Mouse (Mus musculus) limb, embryonic 10.5 days (tissue): Measurements from ENCODE around the gene 9230102O04Rik. TPM values are rescaled to one million over a fixed set of nuclear protein-coding genes. Genes with fewer than 3 reads are reported as not detected.
A peak's percentile ranks its signal among the peaks of the same experiment; 100 is the strongest.

ENCODE experiments used
- DNase-seq: peaks from one replicate; pipeline ENCODE4 v3.0.0-alpha.2; 2017; ENCODE audit warnings: low spot score
- H3K27ac ChIP-seq: fragments of 300-500 bp; sonication (generic); 2 replicates; pipeline ENCODE4 v1.5.1; 2016; ENCODE audit warnings: mild to moderate bottlenecking
- H3K27me3 ChIP-seq: fragments of 300-500 bp; sonication (generic); 2 replicates; pipeline ENCODE4 v1.6.1; 2016; ENCODE audit warnings: low read depth, mild to moderate bottlenecking; ENCODE audit not compliant: poor library complexity, severe bottlenecking
- H3K36me3 ChIP-seq: fragments of 300-500 bp; sonication (generic); 2 replicates; pipeline ENCODE4 v1.6.1; 2016; ENCODE audit warnings: mild to moderate bottlenecking, moderate library complexity
- H3K4me1 ChIP-seq: fragments of 300-500 bp; sonication (generic); 2 replicates; pipeline ENCODE4 v1.6.1; 2016
- H3K4me3 ChIP-seq: fragments of 300-500 bp; sonication (generic); 2 replicates; pipeline ENCODE4 v1.5.1; 2016; ENCODE audit warnings: mild to moderate bottlenecking, moderate library complexity
- H3K9me3 ChIP-seq: fragments of 300-500 bp; sonication (generic); replicated peaks from 2 replicates; pipeline ENCODE4 v1.6.1; 2016; ENCODE audit warnings: mild to moderate bottlenecking
- WGBS: fragments of 180-500 bp; shearing (Covaris S2); methylation state at CpG from one replicate; pipeline ENCODE4 v1.1.7; 2016; 5-methylcytosine and 5-hydroxymethylcytosine counted together
- polyA plus RNA-seq: library from polyadenylated mRNA; unstranded; fragments of >200 nt; fragmentation: Nextera tagmentation; extraction: Ambion mirVana; gene quantifications from 2 replicates; pipeline ENCODE4 v1.2.1, GENCODE M21; 2016

9230102O04Rik gene
- polyA plus RNA-seq, 1 experiment from 2014 or later, result 0.39 TPM

DNA sequence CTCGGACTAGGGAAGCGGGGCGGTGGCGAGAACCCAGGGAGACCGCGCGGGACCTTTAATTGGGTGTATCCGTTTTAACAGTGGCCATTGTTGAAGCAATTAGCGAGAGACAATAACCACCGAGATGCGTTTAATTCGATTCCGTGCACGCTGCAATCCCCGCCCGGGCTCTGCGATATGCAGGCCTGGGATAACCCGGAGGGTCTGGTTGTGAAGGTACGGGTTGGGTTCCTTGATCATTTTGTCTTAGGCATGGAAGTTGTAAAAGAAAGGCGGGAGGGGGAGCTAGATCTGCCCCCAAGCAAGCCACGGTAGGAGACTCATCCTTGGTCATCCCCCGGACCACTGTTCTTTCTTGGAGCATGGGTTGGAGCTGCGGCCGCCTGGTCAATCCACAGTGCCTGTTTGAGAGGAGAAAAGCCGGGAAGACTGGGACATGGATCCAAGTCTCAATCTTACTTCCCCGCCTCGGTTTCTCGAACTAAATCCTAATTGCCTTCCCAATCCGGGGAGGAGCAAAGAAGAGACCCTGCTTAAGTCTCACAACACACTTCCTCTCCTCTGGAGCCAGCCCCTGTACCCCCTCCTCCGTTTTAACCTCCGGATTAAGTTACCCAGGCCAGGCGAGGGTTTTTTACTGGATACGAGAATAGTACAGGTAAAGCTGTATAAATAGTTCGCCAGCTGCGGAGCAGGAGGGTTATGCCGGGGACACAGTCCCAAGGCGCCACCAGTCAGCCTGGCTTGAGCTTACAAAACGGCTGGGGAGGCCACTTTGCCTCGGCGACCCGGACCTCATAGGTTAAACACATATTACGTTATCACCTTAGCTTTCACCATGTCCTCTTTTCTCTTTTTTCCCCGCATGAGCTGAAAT is 6.2 kb downstream of the 9230102O04Rik start:
- peaks cover 90% of the 10 kb centered on the region for H3K27me3 ChIP-seq
- H3K9me3 ChIP-seq, result no peaks in the 10 kb centered on the region
- peak overlapping the region; percentile 58 for H3K4me3 ChIP-seq
- peak; percentile 73 for DNase-seq
- no peaks in the 10 kb centered on the region for H3K36me3 ChIP-seq
- H3K27ac ChIP-seq, result peak overlapping the region; percentile 25; the same call in 1 of the 2 replicates
- H3K4me1 ChIP-seq, result peaks cover 57% of the 10 kb centered on the region
- under 1% methylated on average over 43 of the region's 43 CpGs for WGBS

DNA sequence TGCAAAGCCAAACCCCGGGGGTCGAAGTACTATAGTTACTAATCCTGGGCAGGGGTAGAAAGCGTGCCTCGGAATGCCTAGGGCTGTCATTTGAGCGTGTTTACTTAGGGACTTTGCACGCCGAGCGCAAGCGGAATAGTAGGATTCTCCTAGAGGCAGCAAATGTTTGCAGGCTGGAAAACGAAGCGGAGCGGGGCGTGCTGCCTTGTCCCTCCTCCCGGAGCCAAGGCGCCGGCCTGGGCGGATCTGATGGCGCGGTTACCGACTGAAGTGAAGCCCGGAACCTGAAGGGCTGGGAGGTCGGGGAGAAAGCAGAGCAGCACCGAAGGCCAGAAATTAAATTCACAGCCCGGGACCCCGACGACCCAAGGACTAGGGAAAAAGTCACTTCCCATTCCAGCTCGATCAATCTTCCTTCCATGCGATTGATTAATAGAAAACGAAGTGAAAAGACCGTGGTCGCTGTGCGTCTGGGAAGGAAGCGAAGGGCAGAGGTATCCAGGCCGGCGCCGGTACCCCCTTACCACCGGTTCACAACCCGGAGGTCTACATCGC is 6.9 kb downstream of the 9230102O04Rik start:
- Histone ChIP-seq H3K27ac (peak overlapping the region; percentile 86; the same call in 1 of the 2 replicates), H3K9me3 (no peaks in the 10 kb centered on the region), H3K27me3 (peaks cover 89% of the 10 kb centered on the region), H3K36me3 (no peaks in the 10 kb centered on the region), H3K4me1 (peaks cover 58% of the 10 kb centered on the region), H3K4me3 (peak overlapping the region; percentile 58)
- under 1% methylated on average over 39 of the region's 39 CpGs for WGBS
- peak; percentile 69 for DNase-seq

DNA sequence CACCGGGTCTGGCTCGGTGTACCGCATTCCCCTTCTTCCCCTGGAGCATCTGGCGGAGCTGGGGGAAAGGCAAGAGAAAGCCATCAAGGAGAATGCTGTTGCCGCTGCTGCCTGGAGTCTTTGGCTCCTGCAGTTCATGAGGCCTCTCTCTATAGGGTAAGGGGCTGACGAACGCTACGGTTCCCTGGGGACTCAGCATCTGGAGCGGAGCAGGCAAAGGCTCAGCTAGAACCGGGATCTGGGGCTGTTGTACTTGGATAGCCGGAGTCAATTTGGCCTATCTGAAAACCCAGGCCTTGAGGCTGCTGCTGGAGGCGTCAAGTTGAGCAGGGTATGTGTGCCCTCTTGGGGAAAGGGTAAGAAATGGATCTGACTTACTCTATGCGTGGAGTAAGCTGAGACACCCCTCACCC is 7.7 kb downstream of the 9230102O04Rik start:
- no peaks in the 10 kb centered on the region for H3K9me3 ChIP-seq
- peak overlapping the region; percentile 58 for H3K4me3 ChIP-seq
- no peak for DNase-seq
- H3K27ac ChIP-seq, result peak overlapping the region; percentile 86
- H3K36me3 ChIP-seq, result no peaks in the 10 kb centered on the region
- H3K4me1 ChIP-seq, result peaks cover 66% of the 10 kb centered on the region
- peaks cover 89% of the 10 kb centered on the region for H3K27me3 ChIP-seq
- WGBS, result 1% methylated on average over 13 of the region's 13 CpGs

DNA sequence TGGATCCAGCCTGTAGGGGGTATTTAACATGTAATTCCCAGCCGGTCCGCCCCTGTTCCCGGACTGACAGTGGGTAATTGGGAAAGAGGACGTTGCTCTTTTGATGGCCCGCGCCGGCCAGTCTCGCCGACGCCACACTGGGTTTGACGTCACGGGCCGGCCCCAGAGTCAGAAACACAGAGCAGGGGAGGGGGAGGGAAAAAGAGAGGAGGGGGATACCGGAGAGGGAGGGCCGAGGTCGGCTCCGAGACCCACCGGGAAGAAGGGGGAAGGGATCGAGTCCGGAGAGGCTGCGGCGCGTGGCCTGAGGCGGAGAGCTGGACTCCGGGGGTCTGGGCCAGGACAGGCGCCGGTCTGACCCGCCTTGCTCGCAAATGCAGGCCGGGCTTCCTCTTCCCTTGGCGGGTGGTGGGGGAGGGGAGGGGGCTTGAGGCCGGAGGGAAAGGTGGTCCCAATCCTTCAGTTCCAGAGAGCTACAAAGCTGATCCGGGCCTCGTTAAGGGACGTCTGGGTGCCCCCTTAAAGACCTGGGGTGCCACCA is 8.2 kb downstream of the 9230102O04Rik start, which contains the start of gene 4930412O13Rik:
4930412O13Rik (plus strand) TSS at position 202 of the 541 bp plus-strand sequence.
- H3K36me3 ChIP-seq, result no peaks in the 10 kb centered on the region
- H3K27ac ChIP-seq, result peak within 1 kb of the TSS; percentile 86
- DNase-seq, result peak; percentile 81
- under 1% methylated on average over 34 of the region's 35 CpGs for WGBS
- peaks cover 66% of the 10 kb centered on the region for H3K4me1 ChIP-seq
- H3K27me3 ChIP-seq, result peaks cover 89% of the 10 kb centered on the region
- H3K4me3 ChIP-seq, result peak within 1 kb of the TSS; percentile 58
- no peaks in the 10 kb centered on the region for H3K9me3 ChIP-seq

DNA sequence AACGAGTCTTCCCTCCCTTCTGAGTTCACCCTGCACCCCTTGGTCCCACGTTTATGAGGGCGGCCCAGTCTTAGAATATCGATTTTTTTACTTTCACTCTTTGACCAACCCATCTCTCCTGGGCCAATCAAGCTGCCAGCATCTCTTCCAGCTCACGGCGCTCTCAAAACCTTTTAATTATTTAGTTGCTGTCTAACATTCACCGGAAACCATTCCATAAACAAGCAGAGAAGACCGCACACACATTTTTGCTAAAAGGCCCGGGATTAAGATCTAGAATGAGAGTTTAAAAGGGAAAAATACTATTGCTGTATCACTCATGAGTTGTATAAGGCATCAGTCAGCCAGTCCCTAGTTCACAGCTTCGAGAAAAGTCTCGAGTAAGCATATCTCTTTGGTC is 9.1 kb downstream of the 9230102O04Rik start:
- peaks cover 89% of the 10 kb centered on the region for H3K27me3 ChIP-seq

DNA sequence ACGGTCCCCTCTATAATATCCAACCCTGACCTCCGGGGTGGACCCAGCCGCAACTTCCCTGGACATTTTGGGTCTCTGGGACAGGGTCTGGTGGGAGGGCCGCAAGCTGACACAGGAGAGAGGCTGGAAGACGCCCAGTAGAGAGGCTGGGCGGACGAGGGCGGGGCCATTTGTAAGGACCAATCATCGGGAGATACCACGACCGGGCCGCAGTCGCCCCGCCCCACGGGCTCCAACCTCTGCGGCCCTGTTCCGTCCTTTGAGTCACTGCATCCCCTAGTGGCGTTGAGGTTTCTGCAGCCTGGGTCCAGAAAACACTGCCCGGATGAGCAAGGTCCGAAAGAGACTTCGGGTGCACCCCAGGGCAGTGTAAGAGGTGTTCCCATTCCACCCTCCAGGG is 9.8 kb downstream of the 9230102O04Rik start:
- H3K4me1 ChIP-seq, result peaks cover 70% of the 10 kb centered on the region

More for the DNA sequence above, 9.1 kb downstream of the 9230102O04Rik start:
- WGBS, result 4% methylated on average over 11 of the region's 11 CpGs
- peak overlapping the region; percentile 58; the same call in 1 of the 2 replicates for H3K4me3 ChIP-seq
- peaks cover 66% of the 10 kb centered on the region for H3K4me1 ChIP-seq
- DNase-seq, result no peak
- H3K36me3 ChIP-seq, result no peaks in the 10 kb centered on the region
- H3K27ac ChIP-seq, result no peak overlapping the region
- no peaks in the 10 kb centered on the region for H3K9me3 ChIP-seq

DNA sequence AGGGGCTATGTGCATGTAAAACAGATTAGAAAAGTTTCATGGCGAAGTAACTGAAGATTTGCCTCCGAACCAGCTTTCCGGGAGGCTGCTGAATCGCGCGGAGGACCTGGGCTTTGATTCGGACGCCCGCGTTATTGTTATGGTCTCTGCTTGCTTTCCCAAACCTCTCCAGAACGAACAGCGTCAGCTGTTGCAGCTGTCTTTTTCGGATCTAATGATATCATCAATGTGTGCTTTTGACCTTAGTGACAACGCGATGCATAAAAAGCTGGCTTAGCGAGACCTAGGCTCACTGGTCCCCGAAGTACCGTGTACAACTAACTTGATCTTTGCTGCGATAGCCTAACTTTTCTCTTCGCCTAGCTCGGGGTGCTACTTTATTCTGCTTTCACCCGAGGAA is 10.2 kb downstream of the 9230102O04Rik start:
- H3K36me3 ChIP-seq, result no peaks in the 10 kb centered on the region
- H3K4me3 ChIP-seq, result peak overlapping the region; percentile 54
- H3K9me3 ChIP-seq, result no peaks in the 10 kb centered on the region
- DNase-seq, result no peak
- H3K4me1 ChIP-seq, result peaks cover 69% of the 10 kb centered on the region
- H3K27me3 ChIP-seq, result peaks cover 89% of the 10 kb centered on the region
- H3K27ac ChIP-seq, result 0 out of 2 replicates have a peak overlapping the region, but pooled peaks have one; percentile 36
- 0% methylated on average over 22 of the region's 22 CpGs for WGBS

More for the DNA sequence above, 9.8 kb downstream of the 9230102O04Rik start:
- Histone ChIP-seq H3K9me3 (no peaks in the 10 kb centered on the region), H3K27ac (0 out of 2 replicates have a peak overlapping the region, but pooled peaks have one; percentile 36), H3K36me3 (no peaks in the 10 kb centered on the region), H3K4me3 (peak overlapping the region; percentile 54), H3K27me3 (peaks cover 89% of the 10 kb centered on the region)
- peak; percentile 94 for DNase-seq
- under 1% methylated on average over 21 of the region's 21 CpGs for WGBS

DNA sequence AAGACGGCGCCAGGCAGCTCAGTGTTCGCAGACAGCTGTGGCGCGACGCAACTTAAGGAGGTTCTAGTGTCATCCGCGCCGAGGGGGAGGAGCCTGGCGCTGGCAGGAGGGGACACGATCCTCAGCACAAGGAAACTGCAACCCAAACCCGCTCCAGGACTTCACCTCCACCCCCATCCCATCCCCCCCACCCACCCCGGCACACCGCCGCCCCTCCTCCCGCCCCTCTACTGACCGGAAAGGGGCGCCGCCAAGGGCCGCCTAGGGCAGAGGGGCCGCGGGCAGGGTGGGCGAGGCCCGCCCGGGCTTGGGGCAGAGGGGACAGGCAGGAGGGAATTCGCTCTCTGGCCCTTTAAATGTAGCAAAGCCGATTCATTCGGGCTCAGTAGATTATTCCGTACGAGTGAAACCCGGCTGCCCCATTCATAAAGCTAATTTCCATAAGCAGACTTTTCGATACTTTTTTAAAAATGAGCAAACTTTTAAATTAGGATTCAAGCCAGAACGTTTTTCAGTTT is 10.7 kb downstream of the 9230102O04Rik start:
- DNase-seq, result peak; percentile 80
- Histone ChIP-seq H3K27me3 (peaks cover 89% of the 10 kb centered on the region), H3K4me3 (peak overlapping the region; percentile 54), H3K27ac (peak overlapping the region; percentile 47; the same call in 1 of the 2 replicates), H3K9me3 (no peaks in the 10 kb centered on the region), H3K36me3 (no peaks in the 10 kb centered on the region), H3K4me1 (peaks cover 64% of the 10 kb centered on the region)
- under 1% methylated on average over 33 of the region's 33 CpGs for WGBS

DNA sequence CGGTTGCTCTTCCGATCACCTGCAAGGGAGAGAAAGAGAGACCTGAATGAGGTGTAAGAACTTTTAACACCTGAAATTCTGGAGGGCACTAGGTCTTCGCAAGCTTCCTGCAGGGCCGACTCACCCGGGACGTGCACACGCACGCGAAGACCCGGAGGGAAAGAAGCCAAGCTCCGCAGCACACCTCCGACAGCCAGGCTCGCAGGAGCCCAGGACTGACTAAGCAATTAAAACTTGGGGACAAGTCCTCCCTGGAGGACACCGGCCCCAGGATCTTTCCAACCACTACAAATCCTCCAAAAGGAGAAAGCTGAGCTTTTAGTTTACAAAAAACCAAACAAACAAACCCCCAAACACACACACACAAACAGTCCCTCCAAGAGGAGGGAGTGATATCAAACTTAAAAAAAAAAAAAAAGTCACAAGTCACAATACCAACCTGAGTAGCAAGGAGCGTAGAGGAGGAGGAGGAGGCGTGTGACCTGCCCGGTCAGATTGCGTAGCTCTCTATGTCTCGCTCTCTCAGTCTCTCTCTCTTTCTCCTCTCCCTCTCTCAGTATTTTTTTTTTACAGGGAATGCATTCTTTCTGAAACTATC is 11.3 kb downstream of the 9230102O04Rik start:
- peaks cover 89% of the 10 kb centered on the region for H3K27me3 ChIP-seq

DNA sequence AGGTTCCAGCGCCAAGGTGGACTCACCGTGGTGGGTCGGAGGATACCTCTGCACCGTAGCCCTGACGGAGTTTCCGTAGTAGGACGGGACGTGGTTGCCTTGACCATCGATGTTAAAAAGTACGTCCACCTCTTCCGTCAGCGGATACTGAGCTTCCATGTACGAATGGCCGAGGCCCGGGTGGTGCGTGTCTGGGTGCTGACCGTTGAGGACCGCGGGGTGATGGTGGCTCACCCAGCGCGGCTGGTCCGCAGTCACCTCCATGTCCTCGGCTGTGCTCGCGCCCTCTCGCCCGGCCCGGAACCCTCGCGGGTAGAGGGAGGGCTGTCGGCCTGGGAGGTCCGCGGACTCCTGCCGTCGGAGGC is 12.0 kb downstream of the 9230102O04Rik start:
- Histone ChIP-seq H3K36me3 (no peaks in the 10 kb centered on the region), H3K9me3 (no peaks in the 10 kb centered on the region), H3K27me3 (peaks cover 89% of the 10 kb centered on the region), H3K4me3 (peak overlapping the region; percentile 54), H3K4me1 (peaks cover 58% of the 10 kb centered on the region), H3K27ac (peak overlapping the region; percentile 28; the same call in 1 of the 2 replicates)
- no peak for DNase-seq
- under 1% methylated on average over 35 of the region's 35 CpGs for whole genome bisulfite sequencing

More for the DNA sequence above, 11.3 kb downstream of the 9230102O04Rik start:
- H3K27ac ChIP-seq, result peak overlapping the region; percentile 3; the same call in 1 of the 2 replicates
- no peaks in the 10 kb centered on the region for H3K36me3 ChIP-seq
- H3K4me1 ChIP-seq, result peaks cover 59% of the 10 kb centered on the region
- no peaks in the 10 kb centered on the region for H3K9me3 ChIP-seq
- under 1% methylated on average over 19 of the region's 19 CpGs for WGBS
- H3K4me3 ChIP-seq, result peak overlapping the region; percentile 54
- peak; percentile 58 for DNase-seq

DNA sequence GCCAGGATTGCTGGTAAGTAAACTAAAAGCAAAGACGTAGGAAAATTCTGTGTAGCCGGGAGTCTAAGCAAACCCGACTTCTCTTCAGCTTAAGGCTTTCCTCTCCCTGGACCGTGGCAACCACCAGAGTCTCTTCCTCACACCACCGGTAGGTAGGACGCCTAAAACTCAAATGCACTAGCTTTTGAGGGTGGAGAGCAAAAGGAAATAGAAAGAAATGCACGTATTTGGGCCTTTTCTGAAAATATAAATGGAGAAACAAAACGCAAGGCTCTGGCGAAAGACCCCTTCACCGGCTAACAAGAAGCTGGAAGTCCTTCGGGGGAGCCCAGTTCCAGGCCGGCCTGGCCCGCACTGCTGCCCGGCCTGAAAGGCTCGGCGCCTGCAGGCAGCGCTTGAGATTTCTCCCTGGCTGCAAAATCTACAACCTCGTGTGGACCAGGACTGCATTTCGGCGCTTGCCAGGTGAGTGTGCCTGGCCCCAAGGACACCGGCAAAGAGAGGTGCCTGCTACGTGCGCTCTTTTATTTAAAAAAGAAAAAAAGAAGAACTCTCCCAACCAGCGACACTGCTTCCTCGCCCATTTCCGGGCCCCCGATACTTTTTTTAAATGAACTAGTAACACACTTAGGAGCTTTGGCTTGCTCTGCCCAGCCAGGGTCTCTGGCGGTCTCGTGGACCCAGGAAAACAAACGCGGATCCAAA is 12.6 kb downstream of the 9230102O04Rik start:
- WGBS, result 1% methylated on average over 31 of the region's 31 CpGs
- Histone ChIP-seq H3K4me1 (peaks cover 58% of the 10 kb centered on the region), H3K4me3 (peak overlapping the region; percentile 54), H3K27me3 (peaks cover 89% of the 10 kb centered on the region), H3K36me3 (no peaks in the 10 kb centered on the region), H3K9me3 (no peaks in the 10 kb centered on the region), H3K27ac (peak overlapping the region; percentile 28; the same call in 1 of the 2 replicates)
- DNase-seq, result peak; percentile 69
